Mouse (Mus musculus) liver, postnatal 0 days (tissue): Measurements from ENCODE around the gene Zfp239. TPM values are rescaled to one million over a fixed set of nuclear protein-coding genes. Genes with fewer than 3 reads are reported as not detected.

Experiments
- ATAC-seq: fragments of 200-750 bp; cut with Nextera tagmentation; 2 replicates; pipeline ENCODE4 v1.8.0; 2017; ENCODE audit warnings: mild to moderate bottlenecking, moderate library complexity
- DNase-seq: peaks from one replicate; pipeline ENCODE4 v3.0.0-alpha.2; 2016
- H3K27ac ChIP-seq: fragments of 300-500 bp; sonication (generic); 2 replicates; pipeline ENCODE4 v1.5.1; 2014; ENCODE audit warnings: antibody characterized with exemption, moderate library complexity, mild to moderate bottlenecking, low read depth
- H3K27me3 ChIP-seq: fragments of 300-500 bp; sonication (generic); 2 replicates; pipeline ENCODE4 v1.6.1; 2014; ENCODE audit warnings: low read length, control low read depth, mixed read lengths; ENCODE audit not compliant: insufficient read depth
- H3K36me3 ChIP-seq: fragments of 300-500 bp; sonication (generic); replicated peaks from 2 replicates; pipeline ENCODE4 v1.6.1; 2014; ENCODE audit warnings: mild to moderate bottlenecking, control low read depth, low read length, moderate library complexity, mixed read lengths; ENCODE audit not compliant: insufficient read depth
- H3K4me1 ChIP-seq: fragments of 300-500 bp; sonication (generic); 2 replicates; pipeline ENCODE4 v1.6.1; 2014; ENCODE audit warnings: antibody characterized with exemption, mild to moderate bottlenecking, control low read depth; ENCODE audit not compliant: insufficient read depth
- H3K4me2 ChIP-seq: fragments of 300-500 bp; sonication (generic); 2 replicates; pipeline ENCODE4 v1.6.1; 2014; ENCODE audit warnings: low read depth, mild to moderate bottlenecking, low read length, moderate library complexity, mixed read lengths
- H3K4me3 ChIP-seq: fragments of 300-500 bp; sonication (generic); 2 replicates; pipeline ENCODE4 v1.5.1; 2014; ENCODE audit warnings: low read depth, low read length
- H3K9ac ChIP-seq: fragments of 300-500 bp; sonication (generic); replicated peaks from 2 replicates; pipeline ENCODE4 v1.6.1; 2014; ENCODE audit warnings: mild to moderate bottlenecking, moderate library complexity
- H3K9me3 ChIP-seq: fragments of 300-500 bp; sonication (generic); 2 replicates; pipeline ENCODE4 v1.6.1; 2016; ENCODE audit warnings: mild to moderate bottlenecking, control low read depth, low read length, mixed read lengths
- CTCF ChIP-seq: sonication (generic); IDR thresholded peaks from 2 replicates; pipeline ENCODE4 v1.5.1; 2016; ENCODE audit warnings: antibody characterized with exemption, low read depth
- EP300 ChIP-seq: IDR thresholded peaks from 2 replicates; pipeline ENCODE4 v1.6.1; 2016; ENCODE audit warnings: antibody characterized with exemption, low read depth, mild to moderate bottlenecking
- WGBS: fragments of 180-500 bp; shearing (Covaris S2); extraction: QIAGEN DNeasy Blood & Tissue Kit; methylation state at CpG from one replicate; pipeline ENCODE4 v1.1.7; 2014; ENCODE audit not compliant: insufficient replicate concordance; 5-methylcytosine and 5-hydroxymethylcytosine counted together
- polyA plus RNA-seq: library from polyadenylated mRNA; unstranded; fragments of >200 nt; fragmentation: Nextera tagmentation; extraction: Ambion mirVana; gene quantifications from 2 replicates; pipeline ENCODE4 v1.2.1, GENCODE M21; 2015

Zfp239 gene
- polyA plus RNA-seq, 1 experiment from 2014 or later: 1.1 TPM

DNA sequence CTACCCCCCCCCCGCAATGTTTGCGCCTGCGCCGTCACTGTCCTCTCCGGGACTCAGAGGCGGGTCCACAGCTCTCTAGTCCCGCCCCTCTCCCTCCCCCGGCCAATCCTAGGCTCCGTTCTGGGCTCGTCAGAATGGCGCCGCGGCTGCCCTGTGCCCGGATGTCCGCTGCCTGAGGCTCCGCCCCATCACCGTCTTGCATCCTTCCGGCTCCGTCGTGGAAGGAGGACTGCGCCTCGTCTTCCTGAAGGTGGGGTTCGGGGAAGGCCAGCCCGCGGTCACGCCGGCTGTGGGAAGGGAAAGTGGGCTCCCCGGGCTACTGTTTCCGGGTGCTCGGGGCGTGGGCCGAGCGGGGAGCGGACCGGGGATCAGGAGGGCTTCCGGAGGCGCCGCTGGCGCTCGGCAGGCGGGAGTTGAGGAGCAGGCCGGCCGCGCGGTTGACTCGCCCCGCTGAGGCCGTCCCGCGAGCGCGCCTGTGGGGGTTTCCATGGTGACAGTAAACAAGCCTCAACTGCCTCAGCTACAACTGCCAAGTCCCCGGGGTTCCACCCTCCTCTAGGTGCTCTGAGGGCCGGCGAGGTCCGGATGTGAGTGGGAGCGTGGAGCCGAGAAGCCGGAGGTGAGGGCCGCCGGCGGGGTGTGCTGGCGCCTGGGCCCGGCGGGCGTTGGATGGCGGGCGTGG lies 44.8 kb downstream of the Zfp239 start:
- Histone ChIP-seq H3K27me3 (no peaks in the 10 kb centered on the region), H3K4me1 (peaks cover 36% of the 10 kb centered on the region), H3K27ac (peak overlapping the region; percentile 99), H3K4me2 (peak overlapping the region; percentile 94), H3K36me3 (no peaks in the 10 kb centered on the region), H3K9ac (peak overlapping the region; percentile 99), H3K4me3 (peak overlapping the region; percentile 98), H3K9me3 (no peaks in the 10 kb centered on the region)
- peak; percentile 90 for ATAC-seq
- DNase-seq: peak; percentile 98
- WGBS: 0% methylated on average over 58 of the region's 68 CpGs
- TF ChIP-seq CTCF (no peak), EP300 (no peak)

GRCm38 (mm10) chr6:117907301-117907978 lies 45.5 kb downstream of the Zfp239 start:
- DNase-seq (peak; percentile 93), ATAC-seq (peak; percentile 71)
- peak; percentile 16; the same call in 1 of the 2 replicates for TF ChIP-seq CTCF
- TF ChIP-seq EP300: no peak
- Histone ChIP-seq H3K27me3 (no peaks in the 10 kb centered on the region), H3K36me3 (no peaks in the 10 kb centered on the region), H3K4me1 (peaks cover 36% of the 10 kb centered on the region), H3K9ac (peak overlapping the region; percentile 99), H3K27ac (peak overlapping the region; percentile 99), H3K9me3 (no peaks in the 10 kb centered on the region), H3K4me2 (peak overlapping the region; percentile 94), H3K4me3 (peak overlapping the region; percentile 98)
- WGBS: under 1% methylated on average over 65 of the region's 77 CpGs

DNA sequence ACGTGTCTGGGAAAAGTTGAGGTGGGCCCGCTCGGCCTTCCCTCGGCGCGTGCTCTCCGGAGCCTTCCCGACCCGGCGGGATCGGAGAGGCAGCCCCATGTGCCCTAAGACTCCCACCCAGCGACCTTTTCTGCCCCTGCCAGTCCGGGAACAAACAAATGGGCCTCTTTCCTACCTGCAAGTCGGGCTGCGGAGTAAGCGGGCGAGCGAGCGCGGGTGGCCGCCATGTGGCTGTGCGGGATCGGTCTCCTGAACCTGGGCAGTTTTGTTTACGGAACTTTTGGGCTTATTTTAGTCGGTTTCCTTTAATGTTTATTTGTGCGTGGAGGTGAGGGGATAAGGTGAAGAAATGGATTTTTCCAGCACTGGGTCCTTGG lies 46.1 kb downstream of the Zfp239 start:
- Histone ChIP-seq H3K4me1 (peaks cover 31% of the 10 kb centered on the region), H3K4me3 (peak overlapping the region; percentile 98), H3K27me3 (no peaks in the 10 kb centered on the region), H3K4me2 (peak overlapping the region; percentile 94), H3K36me3 (no peaks in the 10 kb centered on the region), H3K9me3 (no peaks in the 10 kb centered on the region), H3K27ac (peak overlapping the region; percentile 99), H3K9ac (peak overlapping the region; percentile 99)
- WGBS: 0% methylated on average over 26 of the region's 26 CpGs
- TF ChIP-seq CTCF (peak; percentile 0; the same call in 1 of the 2 replicates), EP300 (no peak)
- DNase-seq (no peak), ATAC-seq (peak; percentile 1; the same call in 1 of the 2 replicates)

- H3K4me1 ChIP-seq: peaks cover 30% of the 10 kb centered on the region
- under 1% methylated on average over 14 of the region's 14 CpGs for WGBS
- DNase-seq (no peak), ATAC-seq (no peak)
- no peaks in the 10 kb centered on the region for H3K27me3 ChIP-seq
- peak overlapping the region; percentile 99 for H3K9ac ChIP-seq
- H3K4me2 ChIP-seq: peak overlapping the region; percentile 94
- no peaks in the 10 kb centered on the region for H3K9me3 ChIP-seq
- H3K36me3 ChIP-seq: no peaks in the 10 kb centered on the region
- TF ChIP-seq CTCF (no peak), EP300 (no peak)
- peak overlapping the region; percentile 98 for H3K4me3 ChIP-seq
- H3K27ac ChIP-seq: peak overlapping the region; percentile 99
Measured at GRCm38 (mm10) chr6:117908424-117908900, 46.6 kb downstream of the Zfp239 start.

GRCm38 (mm10) chr6:117910120-117910661 lies 48.3 kb downstream of the Zfp239 start:
- Histone ChIP-seq H3K4me2 (peak overlapping the region; percentile 94), H3K27ac (peak overlapping the region; percentile 23; the same call in 1 of the 2 replicates), H3K36me3 (no peaks in the 10 kb centered on the region), H3K9ac (0 out of 2 replicates have a peak overlapping the region, but pooled peaks have one; percentile 1), H3K27me3 (no peaks in the 10 kb centered on the region), H3K4me3 (0 out of 2 replicates have a peak overlapping the region, but pooled peaks have one; percentile 98), H3K9me3 (no peaks in the 10 kb centered on the region), H3K4me1 (peaks cover 36% of the 10 kb centered on the region)
- no peak for DNase-seq
- WGBS: 57% methylated on average over 6 of the region's 6 CpGs
- TF ChIP-seq EP300: no peak
- TF ChIP-seq CTCF: no peak
- no peak for ATAC-seq

GRCm38 (mm10) chr6:117914541-117914940 lies 52.6 kb downstream of the Zfp239 start:
- Histone ChIP-seq H3K9me3 (no peaks in the 10 kb centered on the region), H3K4me1 (peaks cover 41% of the 10 kb centered on the region), H3K27ac (peak overlapping the region; percentile 7; the same call in 1 of the 2 replicates), H3K9ac (no peak overlapping the region), H3K4me2 (no peak overlapping the region), H3K27me3 (no peaks in the 10 kb centered on the region), H3K36me3 (peaks cover 7% of the 10 kb centered on the region), H3K4me3 (no peak overlapping the region)
- no peak for ATAC-seq
- no peak for DNase-seq
- no peak for TF ChIP-seq EP300
- TF ChIP-seq CTCF: no peak
